Mouse (Mus musculus) olfactory bulb, adult 2 months (tissue): ENCODE data around the gene Jmjd1c.

Experiments
- CTCF ChIP-seq: fragments of 200-500 bp; IDR thresholded peaks from 2 replicates; pipeline ENCODE4 v1.5.1; 2012; ENCODE audit warnings: low read depth, mild to moderate bottlenecking, low read length, moderate library complexity; ENCODE audit not compliant: insufficient read depth
- POLR2A ChIP-seq: fragments of 200-500 bp; IDR thresholded peaks from 2 replicates; pipeline ENCODE4 v1.6.1; 2012; ENCODE audit warnings: mild to moderate bottlenecking, low read depth, low read length, moderate library complexity; ENCODE audit not compliant: insufficient read depth

DNA sequence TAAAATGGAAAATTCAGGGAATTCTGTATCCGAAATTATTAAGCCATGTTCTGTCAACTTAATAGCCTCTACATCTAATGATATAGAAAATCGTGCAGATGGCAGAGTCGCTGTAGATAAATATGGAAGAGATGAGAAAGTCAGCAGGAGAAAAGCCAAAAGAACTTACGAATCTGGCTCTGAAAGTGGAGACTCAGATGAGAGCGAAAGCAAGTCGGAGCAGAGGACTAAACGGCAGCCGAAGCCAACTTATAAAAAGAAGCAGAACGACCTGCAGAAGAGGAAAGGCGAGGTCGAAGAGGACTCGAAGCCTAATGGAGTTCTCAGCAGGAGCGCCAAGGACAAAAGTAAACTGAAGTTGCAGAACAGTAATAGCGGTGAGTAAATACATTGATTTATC, 130.6 kb downstream of the Jmjd1c start:
- TF ChIP-seq POLR2A (no peak), CTCF (no peak)
